Mouse (Mus musculus): ENCODE data around the gene Pnkd. TPM values are rescaled to one million over a fixed set of nuclear protein-coding genes. Genes with fewer than 3 reads are reported as not detected.

The Pnkd gene
- total and polyA plus RNA-seq, 3 experiments, result 52.5 to 64.2 TPM; not detected in 1

Other genes with a start within 250 kb of the Pnkd start
- not detected in 2 replicates for gene Tns1, start 160.5 kb upstream of the Pnkd start, total RNA-seq (2012; rRNA removed)
- under 1 TPM in 1 of 2 experiments, not detected in 1; 0.11 TPM for gene Tns1, start 160.5 kb upstream of the Pnkd start, polyA plus RNA-seq (2012; ENCODE audit: insufficient read depth in 1 of 2, insufficient read length in 2 of 2, low read depth in 1 of 2, low replicate concordance in 2 of 2, missing spikeins in 1 of 2)
- gene Rufy4, start 159.4 kb upstream of the Pnkd start, total RNA-seq (2012; rRNA removed), result 0.04 TPM in 1 of 2 replicates, not detected in the other
- under 1 TPM in 1 of 2 experiments, not detected in 1; 0.10 TPM for gene Rufy4, start 159.4 kb upstream of the Pnkd start, polyA plus RNA-seq (2012; ENCODE audit: insufficient read depth in 1 of 2, insufficient read length in 2 of 2, low read depth in 1 of 2, low replicate concordance in 2 of 2, missing spikeins in 1 of 2)
- 0.92 and 1.7 TPM in 2 replicates for gene Cxcr2, start 130.9 kb upstream of the Pnkd start, total RNA-seq (2012; rRNA removed)
- under 1 TPM in 1 of 2 experiments, not detected in 1; 0.11 TPM for gene Cxcr2, start 130.9 kb upstream of the Pnkd start, polyA plus RNA-seq (2012; ENCODE audit: insufficient read depth in 1 of 2, insufficient read length in 2 of 2, low read depth in 1 of 2, low replicate concordance in 2 of 2, missing spikeins in 1 of 2)
- gene Cxcr1, start 90.3 kb upstream of the Pnkd start, total RNA-seq (2012; rRNA removed), result not detected in 2 replicates
- not detected for gene Cxcr1, start 90.3 kb upstream of the Pnkd start, polyA plus RNA-seq (2012; ENCODE audit: insufficient read depth in 1 of 2, insufficient read length in 2 of 2, low read depth in 1 of 2, low replicate concordance in 2 of 2, missing spikeins in 1 of 2)
- gene Arpc2, start 48.8 kb upstream of the Pnkd start, total RNA-seq (2012; rRNA removed), result 141 and 166 TPM in 2 replicates
- 100 to 1,000 TPM; 108 to 423 TPM for gene Arpc2, start 48.8 kb upstream of the Pnkd start, polyA plus RNA-seq (2012; ENCODE audit: insufficient read depth in 1 of 2, insufficient read length in 2 of 2, low read depth in 1 of 2, low replicate concordance in 2 of 2, missing spikeins in 1 of 2)
- gene Gpbar1, start 6.4 kb upstream of the Pnkd start, total RNA-seq (2012; rRNA removed), result 0.16 TPM in 1 of 2 replicates, not detected in the other
- gene Gpbar1, start 6.4 kb upstream of the Pnkd start, polyA plus RNA-seq (2012; ENCODE audit: insufficient read depth in 1 of 2, insufficient read length in 2 of 2, low read depth in 1 of 2, low replicate concordance in 2 of 2, missing spikeins in 1 of 2), result not detected
- 107 and 108 TPM in 2 replicates for gene Aamp, start 192 bp upstream of the Pnkd start, total RNA-seq (2012; rRNA removed)
- 100 to 1,000 TPM in 1 of 2 experiments, not detected in 1; 169 TPM for gene Aamp, start 192 bp upstream of the Pnkd start, polyA plus RNA-seq (2012; ENCODE audit: insufficient read depth in 1 of 2, insufficient read length in 2 of 2, low read depth in 1 of 2, low replicate concordance in 2 of 2, missing spikeins in 1 of 2)
- gene Tmbim1, start 20.7 kb downstream of the Pnkd start, total RNA-seq (2012; rRNA removed), result 10.3 and 13.0 TPM in 2 replicates
- 10 to 100 TPM in 1 of 2 experiments, not detected in 1; 20.8 TPM for gene Tmbim1, start 20.7 kb downstream of the Pnkd start, polyA plus RNA-seq (2012; ENCODE audit: insufficient read depth in 1 of 2, insufficient read length in 2 of 2, low read depth in 1 of 2, low replicate concordance in 2 of 2, missing spikeins in 1 of 2)
- gene Catip, start 77.2 kb downstream of the Pnkd start, total RNA-seq (2012; rRNA removed), result 0.08 TPM in 1 of 2 replicates, not detected in the other
- gene Catip, start 77.2 kb downstream of the Pnkd start, polyA plus RNA-seq (2012; ENCODE audit: insufficient read depth in 1 of 2, insufficient read length in 2 of 2, low read depth in 1 of 2, low replicate concordance in 2 of 2, missing spikeins in 1 of 2), result under 1 TPM in 1 of 2 experiments, not detected in 1; 0.08 TPM
- gene Slc11a1, start 90.3 kb downstream of the Pnkd start, total RNA-seq (2012; rRNA removed), result 0.26 TPM in 1 of 2 replicates, not detected in the other
- under 1 TPM in 1 of 2 experiments, not detected in 1; 0.11 TPM for gene Slc11a1, start 90.3 kb downstream of the Pnkd start, polyA plus RNA-seq (2012; ENCODE audit: insufficient read depth in 1 of 2, insufficient read length in 2 of 2, low read depth in 1 of 2, low replicate concordance in 2 of 2, missing spikeins in 1 of 2)
- gene Ctdsp1, start 106.6 kb downstream of the Pnkd start, total RNA-seq (2012; rRNA removed), result 18.0 TPM in 2 replicates
- gene Ctdsp1, start 106.6 kb downstream of the Pnkd start, polyA plus RNA-seq (2012; ENCODE audit: insufficient read depth in 1 of 2, insufficient read length in 2 of 2, low read depth in 1 of 2, low replicate concordance in 2 of 2, missing spikeins in 1 of 2), result 10 to 100 TPM in 1 of 2 experiments, not detected in 1; 69.8 TPM
- gene Vil1, start 124.4 kb downstream of the Pnkd start, total RNA-seq (2012; rRNA removed), result 0.03 and 0.04 TPM in 2 replicates
- gene Vil1, start 124.4 kb downstream of the Pnkd start, polyA plus RNA-seq (2012; ENCODE audit: insufficient read depth in 1 of 2, insufficient read length in 2 of 2, low read depth in 1 of 2, low replicate concordance in 2 of 2, missing spikeins in 1 of 2), result under 1 TPM in 1 of 2 experiments, not detected in 1; 0.04 TPM
- gene Cnot9, start 221.1 kb downstream of the Pnkd start, total RNA-seq (2012; rRNA removed), result 62.7 and 65.1 TPM in 2 replicates
- gene Cnot9, start 221.1 kb downstream of the Pnkd start, polyA plus RNA-seq (2012; ENCODE audit: insufficient read depth in 1 of 2, insufficient read length in 2 of 2, low read depth in 1 of 2, low replicate concordance in 2 of 2, missing spikeins in 1 of 2), result 10 to 100 TPM in 1 of 2 experiments, not detected in 1; 85.0 TPM

All from MEL (cell line).